Mouse (Mus musculus): Measurements from ENCODE around the gene Bloc1s3. TPM values are rescaled to one million over a fixed set of nuclear protein-coding genes. Genes with fewer than 3 reads are reported as not detected.

Bloc1s3 gene
- total and polyA plus RNA-seq, 3 experiments = 6.1 to 7.5 TPM; not detected in 1

DNA sequence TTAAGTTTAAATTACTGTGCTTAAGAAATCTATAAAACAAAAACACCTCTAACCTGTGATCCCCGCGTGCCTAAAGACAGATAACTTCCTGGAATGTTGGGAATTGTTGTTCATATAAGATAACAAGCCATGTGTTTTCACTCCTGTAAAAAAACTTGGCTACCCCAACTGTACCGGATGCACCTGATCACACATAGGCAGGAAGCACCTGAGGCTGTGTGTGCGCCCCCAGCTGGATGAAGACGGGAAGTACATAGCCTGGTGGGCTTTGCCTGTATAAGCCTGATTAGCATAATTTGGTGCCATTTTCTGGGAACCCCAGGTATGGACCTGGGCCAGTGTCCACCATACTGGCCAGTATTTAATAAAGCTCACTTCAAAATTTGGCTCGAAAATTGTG, 35.4 kb upstream of the Bloc1s3 start:
- Histone ChIP-seq H3K4me3 (ENCODE audit: control insufficient read depth in 1 of 2, insufficient read depth in 1 of 2, low read depth in 2 of 2, low read length in 2 of 2) (no peak overlapping the region), H3K79me2 (ENCODE audit: control insufficient read depth, insufficient read depth, low read length, poor library complexity) (peaks cover 40% of the 10 kb centered on the region), H3K36me3 (ENCODE audit: control insufficient read depth in 1 of 2, insufficient read depth in 2 of 2, low read length in 2 of 2) (peaks cover 0 to 2% of the 10 kb centered on the region in 2 experiments; a peak in 1 of 4 replicates), H3K9ac (ENCODE audit: control insufficient read depth, low read depth, low read length, poor library complexity, severe bottlenecking) (no peak overlapping the region), H3K4me1 (ENCODE audit: control insufficient read depth in 1 of 2, insufficient read depth in 2 of 2, low read length in 2 of 2) (no peaks in the 10 kb centered on the region), H3K9me3 (replicated peaks; ENCODE audit: insufficient read depth, low read length) (no peaks in the 10 kb centered on the region), H3K27ac (ENCODE audit: control insufficient read depth, low read depth, low read length) (no peak overlapping the region), H3K27me3 (ENCODE audit: control insufficient read depth in 1 of 2, insufficient read depth in 2 of 2, low read length in 2 of 2) (no peaks in the 10 kb centered on the region)
- DNase-seq (ENCODE audit: low read depth, low spot score) = peak; percentile 33
- TF ChIP-seq SMC3 (IDR thresholded peaks at IDR 0.05; ENCODE audit: low read depth, low read length) (0 out of 2 replicates have a peak, but pooled peaks have one; percentile 31), SIN3A (IDR thresholded peaks at IDR 0.05; ENCODE audit: low read length) (no peak), CTCF (IDR thresholded peaks at IDR 0.05 in 2 of 3, conservative IDR thresholded peaks at IDR 0.05 in 1 of 3; ENCODE audit: control insufficient read depth in 1 of 3, insufficient read depth in 1 of 3, low read depth in 2 of 3, low read length in 3 of 3, poor library complexity in 1 of 3, severe bottlenecking in 1 of 3) (peak; percentile 51 to 67 (median 53))

GRCm38 (mm10) chr7:19542155-19542691, 34.1 kb upstream of the Bloc1s3 start:
- Histone ChIP-seq H3K36me3 (ENCODE audit: control insufficient read depth in 1 of 2, insufficient read depth in 2 of 2, low read length in 2 of 2) (peaks cover 0 to 2% of the 10 kb centered on the region in 2 experiments; a peak in 1 of 4 replicates), H3K9me3 (replicated peaks; ENCODE audit: insufficient read depth, low read length) (no peaks in the 10 kb centered on the region), H3K9ac (ENCODE audit: control insufficient read depth, low read depth, low read length, poor library complexity, severe bottlenecking) (no peak overlapping the region), H3K27me3 (ENCODE audit: control insufficient read depth in 1 of 2, insufficient read depth in 2 of 2, low read length in 2 of 2) (no peaks in the 10 kb centered on the region), H3K4me1 (ENCODE audit: control insufficient read depth in 1 of 2, insufficient read depth in 2 of 2, low read length in 2 of 2) (no peaks in the 10 kb centered on the region), H3K27ac (ENCODE audit: control insufficient read depth, low read depth, low read length) (no peak overlapping the region), H3K79me2 (ENCODE audit: control insufficient read depth, insufficient read depth, low read length, poor library complexity) (peaks cover 32% of the 10 kb centered on the region), H3K4me3 (ENCODE audit: control insufficient read depth in 1 of 2, insufficient read depth in 1 of 2, low read depth in 2 of 2, low read length in 2 of 2) (no peak overlapping the region)
- no peak for DNase-seq (ENCODE audit: low read depth, low spot score)
- TF ChIP-seq UBTF (IDR thresholded peaks at IDR 0.05; ENCODE audit: borderline replicate concordance, insufficient read depth, low read depth, low read length) (no peak), EP300 (IDR thresholded peaks at IDR 0.05; ENCODE audit: low read depth in 1 of 2, low read length in 2 of 2) (no peak), TCF12 (IDR thresholded peaks at IDR 0.05; ENCODE audit: low read depth, low read length) (no peak), RAD21 (IDR thresholded peaks at IDR 0.05; ENCODE audit: low read depth, low read length) (no peak), ZMIZ1 (IDR thresholded peaks at IDR 0.05; ENCODE audit: low read depth, low read length) (no peak), MYC (IDR thresholded peaks at IDR 0.05; ENCODE audit: low read depth, low read length) (no peak), MEF2A (IDR thresholded peaks at IDR 0.05; ENCODE audit: extremely low read depth, insufficient replicate concordance, low read depth, low read length, poor library complexity, severe bottlenecking) (no peak), TBP (IDR thresholded peaks at IDR 0.05; ENCODE audit: low read depth, low read length) (no peak), MAFK (IDR thresholded peaks at IDR 0.05; ENCODE audit: borderline replicate concordance, low read depth, low read length) (no peak), USF2 (IDR thresholded peaks at IDR 0.05; ENCODE audit: borderline replicate concordance in 1 of 2, insufficient read depth in 1 of 2, low read depth in 1 of 2, low read length in 2 of 2) (no peak), POLR2A (IDR thresholded peaks at IDR 0.05; ENCODE audit: control insufficient read depth in 1 of 2, insufficient read depth in 1 of 2, low read depth in 1 of 2, low read length in 2 of 2, poor library complexity in 1 of 2) (no peak), JUND (IDR thresholded peaks at IDR 0.05; ENCODE audit: low read depth, low read length) (no peak), ELF1 (IDR thresholded peaks at IDR 0.05; ENCODE audit: low read depth, low read length) (no peak), CHD1 (IDR thresholded peaks at IDR 0.05; ENCODE audit: low read depth, low read length) (no peak), NELFE (IDR thresholded peaks at IDR 0.05; ENCODE audit: low read depth, low read length) (no peak), KAT2A (conservative IDR thresholded peaks at IDR 0.05; ENCODE audit: low read depth, low read length) (no peak), CTCF (IDR thresholded peaks at IDR 0.05 in 2 of 3, conservative IDR thresholded peaks at IDR 0.05 in 1 of 3; ENCODE audit: control insufficient read depth in 1 of 3, insufficient read depth in 1 of 3, low read depth in 2 of 3, low read length in 3 of 3, poor library complexity in 1 of 3, severe bottlenecking in 1 of 3) (no peak), GATA1 (IDR thresholded peaks at IDR 0.05; ENCODE audit: low read depth, low read length) (no peak)
